Mouse (Mus musculus) T-helper 1 cell (primary cell): ENCODE data around the gene B3gnt7.

Source experiments
- in situ Hi-C: fragments of 300-600 bp; cut with MboI, MseI; formaldehyde crosslinking; loops from one replicate; pipeline ENCODE4 v1.15.1; 2025; ENCODE audit warnings: high pct_unique_total_duplicates

The B3gnt7 gene

GRCm38 (mm10) chr1:86302532-86302931, at the start of gene B3gnt7:
TSS of gene B3gnt7 (plus strand) at chr1:86302832.
- in situ Hi-C loops, result no loop called here

- in situ Hi-C loops, result no loop called here
These were observed 49.2 kb upstream of the B3gnt7 start for GRCm38 (mm10) chr1:86253410-86253809.

- in situ Hi-C loops, result no loop called here
These were observed 46.3 kb upstream of the B3gnt7 start for GRCm38 (mm10) chr1:86256311-86256710.

GRCm38 (mm10) chr1:86257228-86257627, 45.4 kb upstream of the B3gnt7 start:
- in situ Hi-C loops, result no loop called here

DNA sequence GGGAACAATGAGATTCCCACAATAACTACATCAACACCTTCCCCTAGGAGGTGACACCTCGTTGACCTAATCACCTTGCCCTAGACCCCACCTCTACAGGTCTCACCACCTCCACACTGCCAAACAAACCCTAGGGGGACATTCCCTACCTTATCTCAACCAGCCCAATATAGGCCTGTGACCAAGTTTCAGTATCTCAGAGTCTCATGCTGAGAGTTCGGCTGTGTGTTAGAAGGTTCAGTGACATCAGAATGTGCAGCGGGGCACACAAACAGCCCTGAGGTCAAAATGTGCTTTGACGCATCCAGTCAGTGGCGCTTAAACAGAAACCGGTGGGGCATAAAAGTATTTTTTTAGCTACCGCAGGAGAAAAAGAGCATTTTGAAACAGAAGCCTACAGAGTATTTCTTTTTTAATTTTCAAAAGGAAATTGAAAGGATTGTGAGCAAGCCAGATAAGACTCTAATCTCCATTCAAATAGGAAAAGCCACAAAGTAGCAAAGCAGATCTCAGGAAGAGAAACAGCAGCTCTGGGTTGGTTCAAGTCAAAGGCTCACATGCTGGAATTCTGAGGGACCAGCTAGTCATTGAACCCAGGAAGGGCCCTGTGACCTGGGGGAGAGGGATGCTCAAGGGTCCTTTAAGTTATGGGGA, 44.3 kb upstream of the B3gnt7 start:
- in situ Hi-C loops, result no loop called here

DNA sequence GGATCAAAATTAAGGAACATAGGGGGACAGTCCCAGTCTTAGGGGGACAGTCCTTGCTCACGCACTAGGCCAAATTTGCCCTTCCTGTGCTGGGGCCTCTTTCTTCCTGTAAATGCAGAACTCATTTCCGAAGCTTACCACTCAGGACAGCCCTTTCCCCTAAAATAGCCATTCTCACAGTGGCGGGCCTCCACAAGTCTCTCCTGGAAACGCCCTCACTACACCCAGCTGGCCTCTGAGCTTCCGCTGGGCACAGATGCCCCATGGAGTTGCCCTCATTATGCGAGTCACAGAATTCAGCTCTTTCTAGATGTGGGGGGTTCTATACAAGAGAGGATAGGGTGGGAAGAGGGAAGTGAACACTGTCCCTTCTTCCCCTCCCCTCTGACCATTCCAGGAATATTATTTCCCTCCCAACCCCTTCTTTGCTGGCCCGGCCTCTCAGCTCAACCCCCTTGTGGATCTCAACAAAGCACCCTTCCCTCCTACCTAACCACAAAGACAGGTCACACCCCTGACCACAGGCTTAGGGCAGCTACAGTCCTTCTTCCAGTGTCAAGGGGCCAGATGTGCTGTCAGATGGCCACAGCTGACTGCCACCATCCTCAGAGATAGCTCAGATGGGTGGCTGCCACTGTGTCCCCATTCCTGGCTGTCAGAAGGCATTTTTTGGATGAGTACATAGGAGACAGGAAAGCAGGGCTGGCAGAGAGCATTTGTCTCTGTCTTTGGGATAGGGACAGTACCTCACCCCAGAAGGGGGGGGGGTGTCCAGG, 38.9 kb upstream of the B3gnt7 start:
- in situ Hi-C loops, result no loop called here

DNA sequence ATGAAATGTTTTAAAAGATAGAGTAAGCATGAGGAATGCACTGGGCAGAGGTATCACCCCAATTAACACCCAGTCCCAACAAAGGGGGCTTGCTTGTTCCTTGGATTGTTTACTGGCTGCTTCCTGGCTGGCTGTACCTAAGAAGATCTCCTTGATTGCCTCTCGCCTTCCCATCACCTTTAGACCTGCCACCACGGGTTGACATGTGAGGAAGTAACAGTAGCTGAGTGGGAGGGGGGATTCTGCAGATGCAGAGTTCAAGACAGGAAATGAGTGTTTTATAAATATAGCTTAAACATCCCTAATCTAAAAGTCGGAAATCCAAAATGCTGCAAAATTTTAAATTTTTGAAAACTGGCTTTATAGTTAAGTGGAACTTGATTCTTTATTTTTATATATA, 37.6 kb upstream of the B3gnt7 start:
- in situ Hi-C loops, result no loop called here

GRCm38 (mm10) chr1:86268492-86269189, 34.0 kb upstream of the B3gnt7 start:
- in situ Hi-C loops, result no loop called here

GRCm38 (mm10) chr1:86269190-86269508, 33.5 kb upstream of the B3gnt7 start:
- in situ Hi-C loops, result no loop called here

GRCm38 (mm10) chr1:86271707-86272106, 30.9 kb upstream of the B3gnt7 start:
- in situ Hi-C loops, result no loop called here

DNA sequence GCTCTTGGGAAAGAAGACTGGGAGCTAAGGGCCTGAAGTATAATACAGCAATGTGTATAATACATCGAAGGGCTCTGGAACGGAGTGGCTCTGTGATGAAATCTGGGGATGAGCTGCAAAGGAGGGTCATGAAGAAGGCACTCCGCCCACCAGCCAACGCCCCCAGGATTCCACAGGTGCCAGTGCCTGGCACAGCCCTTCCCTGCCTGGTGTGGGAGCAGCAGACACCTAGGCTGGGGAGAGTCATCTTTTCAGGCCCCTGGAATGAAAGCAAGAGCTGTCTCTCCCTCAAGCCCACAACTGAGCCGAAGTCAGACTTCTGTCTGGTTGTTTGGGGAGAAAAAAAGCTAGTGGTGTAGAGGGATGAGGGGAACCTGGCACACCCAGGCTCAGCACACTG, 25.6 kb upstream of the B3gnt7 start:
- in situ Hi-C loops, result no loop called here

DNA sequence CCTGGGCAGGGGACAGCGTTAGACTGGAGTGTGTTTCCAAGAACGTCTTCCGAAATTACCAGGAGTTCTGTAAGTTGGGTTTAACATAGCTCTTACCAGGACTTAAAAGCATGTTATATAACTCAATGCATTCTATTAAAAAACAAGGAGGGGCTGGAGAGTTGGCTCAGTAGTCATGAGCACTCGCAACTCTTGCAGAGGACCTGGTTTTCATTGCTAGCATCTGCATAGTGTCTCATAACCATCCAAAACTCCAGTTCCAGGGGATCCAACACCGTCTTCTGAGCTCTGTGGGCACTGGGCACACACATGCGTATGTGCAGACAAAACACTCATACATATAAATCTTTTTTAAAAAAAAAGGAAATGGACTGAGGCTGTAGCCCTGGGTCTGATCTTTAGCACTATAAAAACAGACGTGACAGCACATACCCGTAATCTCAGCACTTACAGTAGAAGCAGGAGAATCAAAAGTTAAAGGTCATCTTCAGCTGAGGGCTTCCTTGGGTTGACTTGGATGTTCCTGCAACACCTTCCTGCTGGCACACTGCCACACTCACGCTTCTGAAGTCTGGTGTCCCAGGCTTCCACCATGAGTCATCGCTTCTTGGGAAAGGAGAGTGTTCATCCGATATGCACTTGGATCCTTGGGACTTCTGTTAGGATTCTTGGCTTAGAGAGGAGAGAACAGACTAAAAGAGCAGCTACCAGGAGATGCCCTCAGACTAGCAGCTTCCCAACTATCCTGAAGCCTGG, 20.7 kb upstream of the B3gnt7 start:
- in situ Hi-C loops, result no loop called here

DNA sequence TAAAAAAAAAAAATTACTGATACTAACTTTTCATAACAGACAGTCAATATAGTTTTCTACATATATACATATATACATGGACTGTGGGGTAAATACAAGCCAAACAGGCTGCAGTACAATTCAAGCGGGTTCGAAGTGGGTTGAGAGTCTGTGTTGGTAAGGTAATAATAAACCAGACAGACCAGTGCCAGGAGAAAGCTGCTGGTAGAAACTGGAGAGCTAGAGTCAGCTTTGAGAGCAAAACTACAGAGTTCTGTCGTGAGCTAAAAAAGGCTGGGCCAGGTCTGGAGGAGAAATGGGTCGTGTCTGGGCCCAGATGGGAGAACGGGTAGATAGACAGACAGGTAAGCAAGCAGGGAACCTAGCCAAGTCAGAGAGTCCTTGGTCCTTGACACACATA, 18.5 kb upstream of the B3gnt7 start:
- in situ Hi-C loops, result no loop called here

GRCm38 (mm10) chr1:86285295-86285694, 17.3 kb upstream of the B3gnt7 start:
- in situ Hi-C loops, result no loop called here

DNA sequence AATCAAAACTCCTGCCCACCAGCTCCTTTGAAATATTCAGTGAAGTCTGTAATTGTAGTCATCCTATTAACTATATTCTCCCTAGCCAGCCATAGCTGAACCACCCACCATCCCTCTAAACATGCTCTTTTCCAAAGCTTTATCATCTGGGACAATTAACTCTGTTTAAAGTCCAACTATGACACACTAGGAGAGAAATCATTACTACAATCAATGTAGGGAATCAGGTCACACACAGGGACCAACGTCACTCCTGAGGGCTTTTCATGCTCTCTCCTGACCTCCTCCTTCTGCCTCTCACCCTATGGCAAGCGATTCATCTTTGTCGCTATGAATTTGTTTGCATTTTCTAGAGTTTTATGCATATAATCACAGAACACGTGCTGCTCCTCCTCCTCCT, 15.2 kb upstream of the B3gnt7 start:
- in situ Hi-C loops, result no loop called here

- in situ Hi-C loops, result no loop called here
These were observed 12.2 kb upstream of the B3gnt7 start for GRCm38 (mm10) chr1:86290452-86290851.

- in situ Hi-C loops, result no loop called here
These were observed 9.5 kb upstream of the B3gnt7 start for GRCm38 (mm10) chr1:86293091-86293490.

DNA sequence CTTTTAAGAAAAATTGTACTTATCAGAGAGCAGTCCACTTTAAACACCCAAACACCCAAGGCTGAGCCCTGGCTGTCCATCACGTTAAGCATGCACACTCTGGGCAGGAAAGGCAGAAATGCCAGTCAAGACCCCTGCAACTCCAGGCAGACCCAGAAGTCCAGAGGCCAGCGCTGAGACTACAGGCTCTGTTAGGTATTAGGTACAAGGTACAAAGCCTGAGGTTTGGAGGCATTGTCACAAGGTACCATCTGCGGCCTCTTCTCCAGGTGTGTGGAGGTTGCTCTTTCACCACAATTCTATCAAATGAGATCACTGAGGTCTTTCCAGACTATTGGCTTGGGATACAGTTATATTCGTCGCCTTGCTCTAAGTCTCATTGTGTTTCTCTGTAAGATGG, 8.8 kb upstream of the B3gnt7 start:
- in situ Hi-C loops, result no loop called here

DNA sequence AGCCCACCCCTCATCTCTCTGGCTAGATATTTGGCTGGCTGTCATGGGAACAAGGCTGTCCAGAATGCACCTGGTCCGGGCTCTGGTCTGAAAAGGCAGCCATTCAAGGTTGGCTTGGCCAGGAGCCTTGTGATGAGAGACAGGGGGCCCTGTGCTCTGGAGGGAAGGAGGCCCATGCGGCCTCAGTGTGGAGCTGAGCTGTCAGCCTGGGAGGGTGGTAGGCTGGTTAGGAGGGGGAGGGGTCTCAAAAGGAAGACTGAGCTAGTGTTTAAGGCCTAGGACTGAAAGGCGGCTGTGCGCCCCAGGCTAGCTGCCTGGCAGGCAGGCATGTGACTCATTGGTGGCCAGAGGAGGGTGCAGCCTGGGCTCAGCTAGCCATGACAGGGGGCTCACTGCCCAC, 8.2 kb upstream of the B3gnt7 start:
- in situ Hi-C loops, result no loop called here

- in situ Hi-C loops, result no loop called here
These were observed 2.5 kb upstream of the B3gnt7 start for GRCm38 (mm10) chr1:86300093-86300492.

GRCm38 (mm10) chr1:86300731-86301130, 1.9 kb upstream of the B3gnt7 start:
- in situ Hi-C loops, result no loop called here
